11 mouse cellular contexts compared by ENCODE assay signal in genomic region chr11:48599573-48600127, GRCm38 (mm10).
DNase-seq lines count a peak whose midpoint lies in the region; ATAC-seq lines count a peak whose summit lies in the region.
"Had no signal": no experiment of that assay in that cellular context is flagged by ENCODE, and none has a peak within 500 bp of the region (broad histone marks: within the 10 kb centered on the region; RNA-seq: fewer than 3 reads in every experiment).

No protein-coding gene starts in this region.

- peaks cover 1% of the 10 kb centered on the region; the same call in 1 of the 2 replicates for H3K4me1 ChIP-seq in forebrain, embryonic 13.5 days
- H3K4me1 ChIP-seq in forebrain, embryonic 11.5 days (replicated peaks; ENCODE audit: control insufficient read depth, insufficient read depth, low read length) = no peaks in the 10 kb centered on the region

- no peak overlapping the region for H3K9ac ChIP-seq in forebrain, embryonic 13.5 days
- no peak overlapping the region for H3K9ac ChIP-seq in forebrain, embryonic 11.5 days (ENCODE audit: low read length)
- H3K9ac ChIP-seq: limb, embryonic 15.5 days had no signal

- ATAC-seq in forebrain, embryonic 13.5 days = peak; percentile 74
- ATAC-seq in forebrain, embryonic 11.5 days (replicated peaks; ENCODE audit: low FRiP score) = no peak
- ATAC-seq in activated CD4-positive, CD25-positive, alpha-beta regulatory T cell, adult 4 months = no peak

- no peaks in the 10 kb centered on the region for H3K36me3 ChIP-seq in forebrain, embryonic 13.5 days (ENCODE audit: poor library complexity, severe bottlenecking)
- H3K36me3 ChIP-seq in forebrain, embryonic 11.5 days (ENCODE audit: control insufficient read depth, insufficient read depth, low read length) = no peaks in the 10 kb centered on the region
- H3K36me3 ChIP-seq: limb, embryonic 15.5 days; midbrain, embryonic 10.5 days had no signal

- H3K4me2 ChIP-seq in forebrain, embryonic 13.5 days = no peak overlapping the region
- no peak overlapping the region for H3K4me2 ChIP-seq in forebrain, embryonic 11.5 days (ENCODE audit: low read depth, low read length, severe bottlenecking)
- H3K4me2 ChIP-seq: limb, embryonic 15.5 days had no signal

- H3K27ac ChIP-seq in forebrain, embryonic 13.5 days = no peak overlapping the region
- H3K27ac ChIP-seq in forebrain, embryonic 11.5 days (ENCODE audit: low read depth, low read length) = no peak overlapping the region
- H3K27ac ChIP-seq: limb, embryonic 15.5 days; midbrain, embryonic 10.5 days had no signal

- 75% methylated on average over 5 of the region's 5 CpGs for WGBS in forebrain, embryonic 13.5 days
- 88% methylated on average over 5 of the region's 5 CpGs for WGBS in forebrain, embryonic 11.5 days

- H3K9me3 ChIP-seq in forebrain, embryonic 13.5 days (replicated peaks) = no peaks in the 10 kb centered on the region
- H3K9me3 ChIP-seq in forebrain, embryonic 11.5 days (ENCODE audit: control insufficient read depth, low read length) = no peaks in the 10 kb centered on the region
- H3K9me3 ChIP-seq: limb, embryonic 15.5 days; midbrain, embryonic 10.5 days had no signal

- no peak overlapping the region for H3K4me3 ChIP-seq in forebrain, embryonic 13.5 days
- no peak overlapping the region for H3K4me3 ChIP-seq in forebrain, embryonic 11.5 days (ENCODE audit: low read depth, low read length)
- H3K4me3 ChIP-seq: limb, embryonic 15.5 days; midbrain, embryonic 10.5 days had no signal

- H3K27me3 ChIP-seq in forebrain, embryonic 13.5 days = no peaks in the 10 kb centered on the region
- H3K27me3 ChIP-seq in forebrain, embryonic 11.5 days (ENCODE audit: control insufficient read depth, insufficient read depth, low read length) = no peaks in the 10 kb centered on the region
- H3K27me3 ChIP-seq: limb, embryonic 15.5 days had no signal

- no peak for DNase-seq in forebrain, embryonic 11.5 days (ENCODE audit: low spot score)
- DNase-seq in kidney, postnatal 4 days = peak; percentile 20 to 27
- DNase-seq in kidney, adult 11 months = no peak
- peak; percentile 30 to 53 for DNase-seq in adrenal gland, postnatal 36 days
- peak; percentile 28 for DNase-seq in layer of hippocampus, adult 11-12 months (ENCODE audit: low spot score)
- DNase-seq in thymus, adult 18-20 months = no peak
- DNase-seq: cerebellum, adult 9-11 months had no signal

Comparison
In these comparisons a context has a peak if more than half of its experiments do, and no peak if none do; other contexts are left out.
1. DNase-seq: peak in kidney, postnatal 4 days (2 of 2), adrenal gland, postnatal 36 days (2 of 2) and layer of hippocampus, adult 11-12 months (single experiment); none in forebrain, embryonic 11.5 days (single experiment), kidney, adult 11 months (single experiment) and thymus, adult 18-20 months (0 of 2).